Mouse (Mus musculus) forebrain, postnatal 0 days (tissue): ENCODE measurements around the gene Shmt2. TPM values are rescaled to one million over a fixed set of nuclear protein-coding genes. Genes with fewer than 3 reads are reported as not detected.

Experiments used
- ATAC-seq: fragments of 200-750 bp; cut with Nextera tagmentation; 2 replicates; pipeline ENCODE4 v1.8.0; 2017; ENCODE audit warnings: mild to moderate bottlenecking, moderate library complexity
- DNase-seq: peaks from one replicate; pipeline ENCODE4 v3.0.0-alpha.2; 2015
- H3K27ac ChIP-seq: fragments of 300-500 bp; sonication (generic); 2 replicates; pipeline ENCODE4 v1.5.1; 2014; ENCODE audit warnings: low read depth, mild to moderate bottlenecking, antibody characterized with exemption, low read length, moderate library complexity, mixed read lengths
- H3K27me3 ChIP-seq: fragments of 300-500 bp; sonication (generic); 2 replicates; pipeline ENCODE4 v1.6.1; 2014; ENCODE audit warnings: mild to moderate bottlenecking, low read length, mixed read lengths; ENCODE audit not compliant: insufficient read depth
- H3K36me3 ChIP-seq: fragments of 300-500 bp; sonication (generic); 2 replicates; pipeline ENCODE4 v1.6.1; 2014; ENCODE audit warnings: mild to moderate bottlenecking, moderate library complexity; ENCODE audit not compliant: insufficient read depth
- H3K4me1 ChIP-seq: fragments of 300-500 bp; sonication (generic); 2 replicates; pipeline ENCODE4 v1.6.1; 2014; ENCODE audit warnings: antibody characterized with exemption; ENCODE audit not compliant: insufficient read depth
- H3K4me2 ChIP-seq: fragments of 300-500 bp; sonication (generic); 2 replicates; pipeline ENCODE4 v1.6.1; 2014; ENCODE audit warnings: low read depth, mild to moderate bottlenecking, moderate library complexity
- H3K4me3 ChIP-seq: fragments of 300-500 bp; sonication (generic); 2 replicates; pipeline ENCODE4 v1.5.1; 2014; ENCODE audit warnings: low read depth, low read length, mixed read lengths
- H3K9ac ChIP-seq: fragments of 300-500 bp; sonication (generic); 2 replicates; pipeline ENCODE4 v1.6.1; 2014; ENCODE audit warnings: mild to moderate bottlenecking
- H3K9me3 ChIP-seq: fragments of 300-500 bp; sonication (generic); 2 replicates; pipeline ENCODE4 v1.6.1; 2016; ENCODE audit warnings: low read length
- CTCF ChIP-seq: sonication (generic); IDR thresholded peaks from 2 replicates; pipeline ENCODE4 v1.5.1; 2016; ENCODE audit warnings: antibody characterized with exemption, control low read depth, low read depth
- WGBS: fragments of 180-500 bp; shearing (Covaris S2); extraction: QIAGEN DNeasy Blood & Tissue Kit; methylation state at CpG from one replicate; pipeline ENCODE4 v1.1.7; 2014; 5-methylcytosine and 5-hydroxymethylcytosine counted together
- polyA plus RNA-seq: library from polyadenylated mRNA; unstranded; fragments of >200 nt; fragmentation: Nextera tagmentation; extraction: Ambion mirVana; gene quantifications from 2 replicates; pipeline ENCODE4 v1.2.1, GENCODE M21; 2015
- total RNA-seq: library from RNA; depleted of rRNA; stranded (reverse); fragments of >200 nt; gene quantifications from 2 replicates; pipeline ENCODE4 v1.2.3, GENCODE M21; 2014

Shmt2 gene
- total and polyA plus RNA-seq, 2 experiments from 2014 or later = 39.9 to 43.8 TPM

DNA sequence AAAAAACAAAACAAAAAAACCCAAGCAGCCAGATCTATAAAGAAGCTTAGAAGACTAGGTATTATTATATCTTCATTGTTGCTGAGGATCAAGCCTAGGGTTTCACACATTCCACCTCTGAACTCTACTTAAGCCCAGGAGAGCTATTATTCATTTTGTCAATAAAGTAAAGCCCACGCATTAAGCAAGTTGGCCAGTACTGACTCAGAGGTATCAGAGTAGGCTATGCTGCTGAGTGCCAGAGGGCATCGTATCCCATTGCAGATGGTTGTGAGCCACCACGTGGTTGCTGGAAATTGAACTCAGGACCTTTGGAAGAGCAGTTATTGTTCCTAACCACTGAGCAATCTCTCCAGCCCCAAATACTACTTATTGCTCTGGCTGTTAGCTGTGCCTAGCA lies 21.7 kb upstream of the Shmt2 start:
- H3K4me2 ChIP-seq = no peak overlapping the region
- H3K4me3 ChIP-seq = no peak overlapping the region
- no peak overlapping the region for H3K27ac ChIP-seq
- peaks cover 98% of the 10 kb centered on the region for H3K36me3 ChIP-seq
- H3K9me3 ChIP-seq = no peaks in the 10 kb centered on the region
- H3K4me1 ChIP-seq = no peaks in the 10 kb centered on the region
- TF ChIP-seq CTCF = no peak
- ATAC-seq = no peak
- DNase-seq = no peak
- WGBS = 83% methylated on average over 3 of the region's 3 CpGs
- H3K27me3 ChIP-seq = no peaks in the 10 kb centered on the region
- H3K9ac ChIP-seq = no peak overlapping the region

DNA sequence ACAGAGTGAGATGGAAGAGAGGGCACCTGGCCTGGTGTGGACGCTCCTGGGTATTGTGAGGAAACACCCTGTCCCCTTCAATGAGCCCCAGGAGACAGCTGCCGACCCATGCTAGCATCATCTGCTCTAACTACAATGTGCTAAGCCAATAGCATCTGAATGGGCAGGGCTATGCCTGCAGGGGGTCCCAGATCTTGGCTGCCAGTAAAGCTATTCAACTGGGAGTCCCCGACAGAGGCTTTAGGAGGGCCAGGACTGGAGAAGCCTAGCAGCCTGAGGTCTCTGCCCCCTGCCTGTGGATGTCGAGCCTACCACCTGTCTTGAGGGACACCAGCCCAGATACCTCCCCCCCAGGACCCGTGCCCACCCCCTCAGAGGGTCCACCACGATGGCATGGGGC lies 20.5 kb upstream of the Shmt2 start:
- Histone ChIP-seq H3K4me1 (no peaks in the 10 kb centered on the region), H3K27me3 (no peaks in the 10 kb centered on the region), H3K4me3 (no peak overlapping the region), H3K9me3 (no peaks in the 10 kb centered on the region), H3K36me3 (peaks cover 94% of the 10 kb centered on the region), H3K4me2 (no peak overlapping the region), H3K9ac (no peak overlapping the region), H3K27ac (no peak overlapping the region)
- WGBS = 45% methylated on average over 6 of the region's 6 CpGs
- TF ChIP-seq CTCF = no peak
- ATAC-seq (0 out of 2 replicates have a peak, but pooled peaks have one; percentile 27), DNase-seq (no peak)

- peak; percentile 25; the same call in 1 of the 2 replicates for ATAC-seq
- TF ChIP-seq CTCF = no peak
- H3K4me3 ChIP-seq = no peak overlapping the region
- WGBS = 54% methylated on average over 13 of the region's 13 CpGs
- H3K27ac ChIP-seq = no peak overlapping the region
- H3K9ac ChIP-seq = no peak overlapping the region
- no peaks in the 10 kb centered on the region for H3K9me3 ChIP-seq
- no peak overlapping the region for H3K4me2 ChIP-seq
- no peaks in the 10 kb centered on the region for H3K27me3 ChIP-seq
- H3K4me1 ChIP-seq = no peaks in the 10 kb centered on the region
- H3K36me3 ChIP-seq = peaks cover 88% of the 10 kb centered on the region
- DNase-seq = no peak
These were observed 19.8 kb upstream of the Shmt2 start for GRCm38 (mm10) chr10:127542084-127542483.

DNA sequence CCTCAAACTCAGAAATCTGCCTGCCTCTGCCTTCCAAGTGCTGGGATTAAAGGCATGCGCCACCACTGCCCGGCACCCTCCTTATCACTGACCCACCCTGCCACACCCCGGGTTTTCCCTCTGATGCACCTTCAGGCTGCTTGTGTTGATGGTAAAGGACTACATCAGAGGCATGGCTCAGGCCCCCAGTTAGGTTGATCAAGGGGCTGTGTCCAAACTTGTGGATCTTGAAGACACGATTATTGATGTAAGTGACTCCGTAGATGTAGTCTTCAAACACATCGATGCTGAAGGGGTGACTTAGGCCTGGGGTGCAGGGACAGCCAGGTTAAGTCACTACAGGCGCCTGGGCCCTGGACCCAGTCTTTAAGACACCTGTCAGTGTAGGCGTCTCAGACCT lies 19.3 kb upstream of the Shmt2 start:
- no peak for TF ChIP-seq CTCF
- Histone ChIP-seq H3K4me3 (no peak overlapping the region), H3K27me3 (no peaks in the 10 kb centered on the region), H3K4me2 (no peak overlapping the region), H3K27ac (no peak overlapping the region), H3K36me3 (peaks cover 82% of the 10 kb centered on the region), H3K9me3 (no peaks in the 10 kb centered on the region), H3K4me1 (no peaks in the 10 kb centered on the region), H3K9ac (no peak overlapping the region)
- no peak for ATAC-seq
- no peak for DNase-seq
- 98% methylated on average over 8 of the region's 8 CpGs for WGBS

GRCm38 (mm10) chr10:127537854-127538583 lies 15.8 kb upstream of the Shmt2 start:
- Histone ChIP-seq H3K9ac (no peak overlapping the region), H3K4me2 (no peak overlapping the region), H3K36me3 (peaks cover 49% of the 10 kb centered on the region), H3K9me3 (no peaks in the 10 kb centered on the region), H3K27ac (no peak overlapping the region), H3K4me1 (peaks cover 7% of the 10 kb centered on the region), H3K4me3 (no peak overlapping the region), H3K27me3 (peaks cover 29% of the 10 kb centered on the region)
- peak; percentile 86 for DNase-seq
- peak; percentile 94 for TF ChIP-seq CTCF
- ATAC-seq = peak; percentile 39
- 27% methylated on average over 7 of the region's 7 CpGs for WGBS

DNA sequence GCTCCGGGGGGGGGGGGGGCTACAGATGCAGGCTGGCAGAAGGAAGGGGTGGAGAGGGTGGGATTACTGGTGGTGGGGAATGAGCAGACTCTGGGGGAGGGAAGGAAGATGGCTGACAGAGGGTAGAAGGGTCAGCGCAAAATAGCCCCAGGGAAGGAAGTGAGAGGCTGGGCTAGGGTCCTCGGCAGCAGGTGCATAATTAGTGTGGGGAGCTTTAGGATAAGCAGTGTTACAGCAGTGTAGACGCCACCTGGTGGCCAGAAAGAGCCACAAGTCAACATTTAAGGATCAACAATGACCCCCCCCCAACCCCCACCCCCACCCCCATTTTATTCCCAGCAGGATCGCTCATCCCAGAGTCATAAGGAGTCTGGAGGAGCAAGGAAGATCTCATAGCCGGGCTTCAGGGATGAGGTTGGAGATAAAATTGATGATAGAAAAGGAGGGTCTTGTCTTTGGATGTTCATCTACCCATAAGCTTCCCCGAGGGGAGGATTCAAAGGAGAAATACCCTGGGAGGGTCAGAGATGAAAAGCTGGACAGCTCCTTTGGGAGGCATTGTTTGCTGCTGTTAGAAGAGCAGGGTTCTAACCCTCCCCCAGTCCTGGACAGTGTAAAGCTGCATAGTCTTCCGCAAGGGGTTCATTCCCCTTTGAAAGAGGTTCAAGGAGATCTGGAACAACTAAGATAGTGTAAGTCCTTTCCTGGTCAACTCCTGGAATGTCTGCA lies 14.5 kb upstream of the Shmt2 start:
- H3K4me2 ChIP-seq = no peak overlapping the region
- no peak overlapping the region for H3K9ac ChIP-seq
- DNase-seq = peak; percentile 71
- H3K4me1 ChIP-seq = peaks cover 7% of the 10 kb centered on the region
- H3K4me3 ChIP-seq = no peak overlapping the region
- TF ChIP-seq CTCF = peak; percentile 62
- peak; percentile 53 for ATAC-seq
- WGBS = 9% methylated on average over 8 of the region's 8 CpGs
- H3K27ac ChIP-seq = no peak overlapping the region
- H3K27me3 ChIP-seq = peaks cover 42% of the 10 kb centered on the region
- peaks cover 36% of the 10 kb centered on the region for H3K36me3 ChIP-seq
- H3K9me3 ChIP-seq = no peaks in the 10 kb centered on the region

- Histone ChIP-seq H3K4me1 (peaks cover 7% of the 10 kb centered on the region), H3K9ac (peak overlapping the region; percentile 37; the same call in 1 of the 2 replicates), H3K27ac (no peak overlapping the region), H3K4me2 (peak overlapping the region; percentile 87), H3K36me3 (peaks cover 18% of the 10 kb centered on the region), H3K27me3 (peaks cover 54% of the 10 kb centered on the region), H3K9me3 (no peaks in the 10 kb centered on the region), H3K4me3 (peak overlapping the region; percentile 46)
- DNase-seq (no peak), ATAC-seq (no peak)
- no peak for TF ChIP-seq CTCF
- 3% methylated on average over 20 of the region's 30 CpGs for WGBS
These were observed 12.7 kb upstream of the Shmt2 start for GRCm38 (mm10) chr10:127534929-127535384.
